Mouse (Mus musculus): ENCODE results near the gene Cyp2w1. TPM values are rescaled to one million over a fixed set of nuclear protein-coding genes. Genes with fewer than 3 reads are reported as not detected.
"Not testable (repeated sequence)": the region's sequence is repeated elsewhere in the genome, so short reads cannot be mapped to it uniquely, and the experiment has no call there.

Cyp2w1 gene
- polyA plus RNA-seq, 1 experiment from 2014 or later: 4.8 TPM

- no peaks in the 10 kb centered on the region for H3K27me3 ChIP-seq (ENCODE audit: control insufficient read depth, insufficient read depth, low read length)
- H3K4me3 ChIP-seq (ENCODE audit: low read depth, low read length): no peak overlapping the region
- peak overlapping the region; percentile 88 for H3K27ac ChIP-seq (replicated peaks)
- H3K4me2 ChIP-seq (replicated peaks; ENCODE audit: low read depth): no peak overlapping the region
- no peaks in the 10 kb centered on the region for H3K4me1 ChIP-seq (replicated peaks; ENCODE audit: control insufficient read depth, insufficient read depth)
- 69% methylated on average over 16 of the region's 16 CpGs for WGBS
- no peaks in the 10 kb centered on the region for H3K9me3 ChIP-seq (ENCODE audit: control insufficient read depth, low read length)
- H3K36me3 ChIP-seq (ENCODE audit: control insufficient read depth, insufficient read depth, low read length): peaks cover 7% of the 10 kb centered on the region
- ATAC-seq (ENCODE audit: low FRiP score, low TSS enrichment) (no peak), DNase-seq (ENCODE audit: low spot score) (peak; percentile 60)
- no peak overlapping the region for H3K9ac ChIP-seq (ENCODE audit: low read length)
- peak; percentile 42 for TF ChIP-seq CTCF (IDR thresholded peaks at IDR 0.05; ENCODE audit: low read depth)
- no peak for TF ChIP-seq EP300 (optimal IDR thresholded peaks at IDR 0.05)
These were observed 19.0 kb upstream of the Cyp2w1 start for GRCm38 (mm10) chr5:139333301-139334013.

- DNase-seq (ENCODE audit: low spot score); H3K4me3 ChIP-seq (ENCODE audit: low read depth, low read length); H3K9me3 ChIP-seq (ENCODE audit: control insufficient read depth, low read length); H3K4me2 ChIP-seq (replicated peaks; ENCODE audit: low read depth); H3K4me1 ChIP-seq (replicated peaks; ENCODE audit: control insufficient read depth, insufficient read depth); H3K27me3 ChIP-seq (ENCODE audit: control insufficient read depth, insufficient read depth, low read length); H3K27ac ChIP-seq (replicated peaks); H3K9ac ChIP-seq (ENCODE audit: low read length); ATAC-seq (ENCODE audit: low FRiP score, low TSS enrichment): not testable (repeated sequence)
- H3K36me3 ChIP-seq (ENCODE audit: control insufficient read depth, insufficient read depth, low read length): peaks cover 10% of the 10 kb centered on the region
- peak; percentile 51 for TF ChIP-seq CTCF (IDR thresholded peaks at IDR 0.05; ENCODE audit: low read depth)
- 92% methylated on average over 10 of the region's 10 CpGs for WGBS
These were observed 18.0 kb upstream of the Cyp2w1 start for GRCm38 (mm10) chr5:139334394-139334793.

- DNase-seq (ENCODE audit: low spot score): no peak
- H3K4me3 ChIP-seq (ENCODE audit: low read depth, low read length): no peak overlapping the region
These were observed 16.8 kb upstream of the Cyp2w1 start for GRCm38 (mm10) chr5:139335634-139336033.

GRCm38 (mm10) chr5:139337826-139338370 lies 14.5 kb upstream of the Cyp2w1 start:
- 69% methylated on average over 13 of the region's 13 CpGs for WGBS
- no peaks in the 10 kb centered on the region for H3K4me1 ChIP-seq (replicated peaks; ENCODE audit: control insufficient read depth, insufficient read depth)
- DNase-seq (ENCODE audit: low spot score) (no peak), ATAC-seq (ENCODE audit: low FRiP score, low TSS enrichment) (peak; percentile 24)
- no peaks in the 10 kb centered on the region for H3K27me3 ChIP-seq (ENCODE audit: control insufficient read depth, insufficient read depth, low read length)
- no peak for TF ChIP-seq CTCF (IDR thresholded peaks at IDR 0.05; ENCODE audit: low read depth)
- TF ChIP-seq EP300 (optimal IDR thresholded peaks at IDR 0.05): no peak
- H3K36me3 ChIP-seq (ENCODE audit: control insufficient read depth, insufficient read depth, low read length): peaks cover 19% of the 10 kb centered on the region
- no peak overlapping the region for H3K27ac ChIP-seq (replicated peaks)
- no peaks in the 10 kb centered on the region for H3K9me3 ChIP-seq (ENCODE audit: control insufficient read depth, low read length)
- H3K4me2 ChIP-seq (replicated peaks; ENCODE audit: low read depth): no peak overlapping the region
- H3K9ac ChIP-seq (ENCODE audit: low read length): no peak overlapping the region
- H3K4me3 ChIP-seq (ENCODE audit: low read depth, low read length): no peak overlapping the region

More at GRCm38 (mm10) chr5:139335634-139336033, 16.8 kb upstream of the Cyp2w1 start:
- H3K4me1 ChIP-seq (replicated peaks; ENCODE audit: control insufficient read depth, insufficient read depth): no peaks in the 10 kb centered on the region
- H3K27ac ChIP-seq (replicated peaks): no peak overlapping the region
- no peak for ATAC-seq (ENCODE audit: low FRiP score, low TSS enrichment)
- H3K4me2 ChIP-seq (replicated peaks; ENCODE audit: low read depth): no peak overlapping the region
- TF ChIP-seq CTCF (IDR thresholded peaks at IDR 0.05; ENCODE audit: low read depth): no peak
- no peak for TF ChIP-seq EP300 (optimal IDR thresholded peaks at IDR 0.05)
- no peaks in the 10 kb centered on the region for H3K9me3 ChIP-seq (ENCODE audit: control insufficient read depth, low read length)
- no peaks in the 10 kb centered on the region for H3K27me3 ChIP-seq (ENCODE audit: control insufficient read depth, insufficient read depth, low read length)
- H3K36me3 ChIP-seq (ENCODE audit: control insufficient read depth, insufficient read depth, low read length): peaks cover 10% of the 10 kb centered on the region
- WGBS: 91% methylated on average over 4 of the region's 4 CpGs
- H3K9ac ChIP-seq (ENCODE audit: low read length): no peak overlapping the region

- Histone ChIP-seq H3K9me3 (ENCODE audit: control insufficient read depth, low read length) (no peaks in the 10 kb centered on the region), H3K4me1 (replicated peaks; ENCODE audit: control insufficient read depth, insufficient read depth) (no peaks in the 10 kb centered on the region), H3K27me3 (ENCODE audit: control insufficient read depth, insufficient read depth, low read length) (no peaks in the 10 kb centered on the region), H3K27ac (replicated peaks) (no peak overlapping the region), H3K36me3 (ENCODE audit: control insufficient read depth, insufficient read depth, low read length) (peaks cover 19% of the 10 kb centered on the region), H3K4me2 (replicated peaks; ENCODE audit: low read depth) (no peak overlapping the region), H3K9ac (ENCODE audit: low read length) (no peak overlapping the region), H3K4me3 (ENCODE audit: low read depth, low read length) (no peak overlapping the region)
- TF ChIP-seq CTCF (IDR thresholded peaks at IDR 0.05; ENCODE audit: low read depth) (no peak), EP300 (optimal IDR thresholded peaks at IDR 0.05) (no peak)
- peak; percentile 44 for DNase-seq (ENCODE audit: low spot score)
- ATAC-seq (ENCODE audit: low FRiP score, low TSS enrichment): 0 out of 2 replicates have a peak, but pooled peaks have one; percentile 2
- WGBS: 70% methylated on average over 3 of the region's 3 CpGs
These were observed 14.0 kb upstream of the Cyp2w1 start for GRCm38 (mm10) chr5:139338403-139338802.

GRCm38 (mm10) chr5:139338891-139339290 lies 13.5 kb upstream of the Cyp2w1 start:
- no peak overlapping the region for H3K4me3 ChIP-seq (ENCODE audit: low read depth, low read length)
- ATAC-seq (ENCODE audit: low FRiP score, low TSS enrichment): no peak
- DNase-seq (ENCODE audit: low spot score): no peak
- WGBS: 78% methylated on average over 11 of the region's 11 CpGs
- TF ChIP-seq EP300 (optimal IDR thresholded peaks at IDR 0.05) (no peak), CTCF (IDR thresholded peaks at IDR 0.05; ENCODE audit: low read depth) (no peak)
- H3K27me3 ChIP-seq (ENCODE audit: control insufficient read depth, insufficient read depth, low read length): no peaks in the 10 kb centered on the region
- no peak overlapping the region for H3K4me2 ChIP-seq (replicated peaks; ENCODE audit: low read depth)
- H3K4me1 ChIP-seq (replicated peaks; ENCODE audit: control insufficient read depth, insufficient read depth): no peaks in the 10 kb centered on the region
- H3K27ac ChIP-seq (replicated peaks): no peak overlapping the region
- no peak overlapping the region for H3K9ac ChIP-seq (ENCODE audit: low read length)
- H3K9me3 ChIP-seq (ENCODE audit: control insufficient read depth, low read length): no peaks in the 10 kb centered on the region
- H3K36me3 ChIP-seq (ENCODE audit: control insufficient read depth, insufficient read depth, low read length): peaks cover 19% of the 10 kb centered on the region
